Mouse (Mus musculus) adrenal gland, adult 18-20 months (tissue): ENCODE data around the gene Igsf8. TPM values are rescaled to one million over a fixed set of nuclear protein-coding genes. Genes with fewer than 3 reads are reported as not detected.

Experiments
- DNase-seq, 2 experiments: peaks; one replicate each; pipeline ENCODE4 v3.0.0; 2021 to 2022; ENCODE audit warnings: low spot score in 2 of 2
- total RNA-seq, 2 experiments: library from RNA; stranded (reverse); gene quantifications; 1 replicate in 1 of 2; 2 replicates in 1 of 2; pipeline ENCODE4 v1.2.3; 2021

The Igsf8 gene
- total RNA-seq, 2 experiments from 2014 or later, result 20.8 to 27.8 TPM

- DNase-seq, result no peak
Measured at GRCm38 (mm10) chr1:172319921-172320411, 58.5 kb downstream of the Igsf8 start.

- no peak for DNase-seq
Measured at GRCm38 (mm10) chr1:172322725-172323124, 61.3 kb downstream of the Igsf8 start.

GRCm38 (mm10) chr1:172323298-172323697, 61.9 kb downstream of the Igsf8 start:
- no peak for DNase-seq

- no peak for DNase-seq
Measured at GRCm38 (mm10) chr1:172323801-172324359, 62.4 kb downstream of the Igsf8 start.

- peak; percentile 69 to 77 for DNase-seq
Measured at GRCm38 (mm10) chr1:172324725-172325124, 63.3 kb downstream of the Igsf8 start.

- DNase-seq, result peak; percentile 68 to 74
Measured at GRCm38 (mm10) chr1:172325680-172326535, 64.5 kb downstream of the Igsf8 start.

GRCm38 (mm10) chr1:172326684-172327083, 65.2 kb downstream of the Igsf8 start:
- DNase-seq, result no peak

- DNase-seq, result no peak
Measured at GRCm38 (mm10) chr1:172327206-172328001, 66.0 kb downstream of the Igsf8 start.

GRCm38 (mm10) chr1:172328041-172328440, 66.6 kb downstream of the Igsf8 start:
- DNase-seq, result no peak

- DNase-seq, result no peak
Measured at GRCm38 (mm10) chr1:172328461-172328860, 67.0 kb downstream of the Igsf8 start.

- no peak for DNase-seq
Measured at GRCm38 (mm10) chr1:172329131-172329530, 67.7 kb downstream of the Igsf8 start, which contains the start of gene Kcnj9. TSS of gene Kcnj9 (minus strand) at chr1:172329318.

- no peak for DNase-seq
Measured at GRCm38 (mm10) chr1:172329616-172330015, 68.2 kb downstream of the Igsf8 start.

GRCm38 (mm10) chr1:172331422-172331947, 70.0 kb downstream of the Igsf8 start:
- DNase-seq, result no peak

- no peak for DNase-seq
Measured at GRCm38 (mm10) chr1:172332925-172333324, 71.5 kb downstream of the Igsf8 start.

GRCm38 (mm10) chr1:172333512-172333911, 72.1 kb downstream of the Igsf8 start:
- no peak for DNase-seq

- DNase-seq, result no peak
Measured at GRCm38 (mm10) chr1:172335804-172336203, 74.4 kb downstream of the Igsf8 start.

GRCm38 (mm10) chr1:172337411-172338185, 76.2 kb downstream of the Igsf8 start:
- no peak for DNase-seq

GRCm38 (mm10) chr1:172340729-172341321, 79.4 kb downstream of the Igsf8 start, which contains the start of gene Kcnj10:
TSS of gene Kcnj10 (plus strand) at chr1:172341210.
- DNase-seq, result peak; percentile 57 to 72

GRCm38 (mm10) chr1:172341386-172341785, 79.9 kb downstream of the Igsf8 start:
- DNase-seq, result no peak

- DNase-seq, result no peak
Measured at GRCm38 (mm10) chr1:172342729-172343128, 81.3 kb downstream of the Igsf8 start.
